Mouse (Mus musculus): ENCODE results near the gene Plxnb2.

- TF ChIP-seq CTCF (IDR thresholded peaks at IDR 0.05; ENCODE audit: control insufficient read depth, insufficient read depth, insufficient read length) (no peak), MYOG (IDR thresholded peaks at IDR 0.05; ENCODE audit: control insufficient read depth, extremely low read depth, insufficient read length) (no peak), USF1 (IDR thresholded peaks at IDR 0.05; ENCODE audit: low read depth) (no peak), MYOD1 (IDR thresholded peaks at IDR 0.05; ENCODE audit: control insufficient read depth, insufficient read length, low read depth) (no peak)
Observed at GRCm38 (mm10) chr15:89180081-89180541, 477 bp downstream of the Plxnb2 start.
